Mouse (Mus musculus): ENCODE measurements at regions not wholly inside any gene's neighbourhood (a gene's known extent, or its start where the extent isn't known, plus 50 kb on each side); places are given as distances from the start of the nearest gene placed in this dataset.

DNA sequence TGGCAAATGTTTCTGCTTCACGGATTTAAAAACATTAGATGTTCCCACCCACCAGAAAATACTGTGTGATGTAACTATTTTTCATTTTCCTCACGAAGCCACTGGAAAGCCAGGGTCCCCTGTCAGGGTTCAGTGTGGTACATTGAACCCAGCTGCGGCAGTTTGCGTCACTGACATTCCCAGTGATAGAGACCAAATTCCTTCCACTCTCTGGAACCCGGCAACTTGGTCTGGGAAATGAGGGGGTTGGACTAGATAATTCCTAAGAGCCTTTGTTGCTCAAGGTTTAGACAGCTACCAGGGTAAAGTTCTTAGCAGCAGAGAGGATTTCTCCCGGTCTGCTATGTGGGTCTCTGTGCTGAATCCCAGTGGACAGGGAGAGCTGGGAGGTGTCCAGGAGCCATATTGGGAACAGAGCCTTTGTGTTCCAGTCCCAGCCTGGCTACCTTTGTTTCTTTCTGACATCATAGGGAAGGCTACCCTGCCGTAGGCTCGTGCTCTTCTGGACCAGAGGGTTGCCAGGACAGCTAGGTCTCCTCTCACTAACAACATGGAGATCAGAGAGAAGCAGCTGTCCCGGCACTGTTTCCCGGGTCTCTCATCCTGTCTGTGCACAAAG lies 164.5 kb downstream of the Sec61b start:
- H3K9ac ChIP-seq (ENCODE audit: low read length), result no peak overlapping the region
- no peak overlapping the region for H3K27ac ChIP-seq (replicated peaks; ENCODE audit: low read depth, low read length)
- ATAC-seq (ENCODE audit: insufficient number of reproducible peaks, low FRiP score, low TSS enrichment, low read depth) (no peak), DNase-seq (ENCODE audit: low spot score) (no peak)
- H3K4me3 ChIP-seq (ENCODE audit: low read depth, low read length), result no peak overlapping the region
- no peaks in the 10 kb centered on the region for H3K27me3 ChIP-seq (ENCODE audit: control insufficient read depth, insufficient read depth, low read length)
- no peak overlapping the region for H3K4me2 ChIP-seq (ENCODE audit: low read depth, severe bottlenecking)
- H3K4me1 ChIP-seq (ENCODE audit: control insufficient read depth, insufficient read depth, low read length), result no peaks in the 10 kb centered on the region
- H3K9me3 ChIP-seq (ENCODE audit: control insufficient read depth, low read length), result no peaks in the 10 kb centered on the region
- WGBS, result 85% methylated on average over 10 of the region's 10 CpGs
- H3K36me3 ChIP-seq (ENCODE audit: control insufficient read depth, insufficient read depth, low read length), result no peaks in the 10 kb centered on the region

DNA sequence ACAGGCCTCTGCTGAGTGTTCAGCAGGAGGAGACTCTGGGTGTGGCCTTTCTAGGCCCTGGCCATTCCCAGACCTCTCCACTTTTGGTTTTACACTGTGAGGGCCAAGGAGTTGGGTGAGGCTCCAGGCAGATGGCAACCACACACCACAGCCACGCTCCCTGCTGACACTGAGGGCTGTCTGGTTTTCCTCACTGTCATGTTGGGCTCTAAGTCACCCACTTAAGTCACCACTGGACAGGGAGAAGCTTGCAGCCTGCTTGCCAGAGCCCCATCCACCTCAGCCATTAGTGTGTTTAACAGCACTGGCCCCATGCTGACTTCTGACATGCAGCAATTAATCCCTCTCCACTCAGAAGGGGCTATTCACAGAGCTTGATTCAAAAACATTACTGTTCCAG lies 170.6 kb downstream of the Sec61b start:
- H3K27ac ChIP-seq (replicated peaks; ENCODE audit: low read depth, low read length), result peak overlapping the region; percentile 31
- DNase-seq (ENCODE audit: low spot score), result peak; percentile 61
- WGBS, result 4% methylated on average over 1 of the region's 1 CpGs

DNA sequence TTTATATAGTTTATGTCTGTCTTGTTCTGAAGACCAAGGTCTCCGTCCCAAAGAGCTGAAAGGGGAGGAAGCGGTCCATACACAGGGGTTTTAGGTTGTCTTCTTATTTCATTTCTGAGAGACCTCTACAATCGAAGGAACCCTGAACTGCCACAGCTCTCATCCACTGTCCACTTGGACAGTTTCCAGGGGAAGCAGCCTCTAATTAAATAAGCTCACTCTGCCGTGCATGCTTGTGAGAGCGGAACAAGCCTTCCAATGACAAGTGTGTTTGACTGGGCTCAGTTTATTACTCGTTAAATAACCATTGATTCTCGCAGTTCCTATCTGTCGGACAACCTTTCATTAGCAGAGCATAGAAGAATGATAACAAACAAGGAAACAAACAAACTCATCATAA lies 174.2 kb downstream of the Sec61b start:
- WGBS, result 56% methylated on average over 8 of the region's 8 CpGs
- ATAC-seq (ENCODE audit: insufficient number of reproducible peaks, low FRiP score, low TSS enrichment, low read depth), result no peak
- no peak for DNase-seq (ENCODE audit: low spot score)

More for the DNA sequence above, 170.6 kb downstream of the Sec61b start:
- H3K36me3 ChIP-seq (ENCODE audit: control insufficient read depth, insufficient read depth, low read length), result no peaks in the 10 kb centered on the region
- H3K4me1 ChIP-seq (ENCODE audit: control insufficient read depth, insufficient read depth, low read length), result peaks cover 8% of the 10 kb centered on the region
- H3K4me3 ChIP-seq (ENCODE audit: low read depth, low read length), result no peak overlapping the region
- no peak overlapping the region for H3K4me2 ChIP-seq (ENCODE audit: low read depth, severe bottlenecking)
- peak; percentile 82 for ATAC-seq (ENCODE audit: insufficient number of reproducible peaks, low FRiP score, low TSS enrichment, low read depth)
- no peaks in the 10 kb centered on the region for H3K9me3 ChIP-seq (ENCODE audit: control insufficient read depth, low read length)
- H3K9ac ChIP-seq (ENCODE audit: low read length), result peak overlapping the region; percentile 8; the same call in 1 of the 2 replicates
- H3K27me3 ChIP-seq (ENCODE audit: control insufficient read depth, insufficient read depth, low read length), result no peaks in the 10 kb centered on the region

DNA sequence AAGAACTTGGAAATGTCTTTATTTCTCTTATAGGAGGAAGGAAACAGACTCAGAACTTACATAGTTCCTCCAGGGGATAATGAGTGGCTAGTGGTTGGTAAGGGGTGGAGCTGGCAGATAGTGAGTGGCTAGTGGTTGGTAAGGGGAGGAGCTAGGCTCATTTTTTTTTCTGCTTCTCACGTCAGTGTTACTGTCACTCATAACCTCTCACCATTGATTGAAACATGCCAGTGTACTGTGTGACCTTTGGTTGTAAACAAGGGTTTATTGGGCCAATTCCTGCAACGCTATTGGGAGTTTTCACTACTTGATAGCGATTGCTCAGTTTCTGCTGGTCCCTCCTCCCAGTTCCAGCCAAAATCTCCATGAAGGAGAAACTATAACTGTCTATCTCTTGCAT lies 175.5 kb downstream of the Sec61b start:
- WGBS, result 69% methylated on average over 3 of the region's 3 CpGs
- no peaks in the 10 kb centered on the region for H3K36me3 ChIP-seq (ENCODE audit: control insufficient read depth, insufficient read depth, low read length)
- ATAC-seq (ENCODE audit: insufficient number of reproducible peaks, low FRiP score, low TSS enrichment, low read depth) (no peak), DNase-seq (ENCODE audit: low spot score) (no peak)
- H3K4me3 ChIP-seq (ENCODE audit: low read depth, low read length), result no peak overlapping the region
- H3K27ac ChIP-seq (replicated peaks; ENCODE audit: low read depth, low read length), result no peak overlapping the region
- peaks cover 11% of the 10 kb centered on the region for H3K4me1 ChIP-seq (ENCODE audit: control insufficient read depth, insufficient read depth, low read length)
- H3K4me2 ChIP-seq (ENCODE audit: low read depth, severe bottlenecking), result no peak overlapping the region
- no peak overlapping the region for H3K9ac ChIP-seq (ENCODE audit: low read length)
- H3K9me3 ChIP-seq (ENCODE audit: control insufficient read depth, low read length), result no peaks in the 10 kb centered on the region
- H3K27me3 ChIP-seq (ENCODE audit: control insufficient read depth, insufficient read depth, low read length), result no peaks in the 10 kb centered on the region

More for the DNA sequence above, 174.2 kb downstream of the Sec61b start:
- no peak overlapping the region for H3K4me2 ChIP-seq (ENCODE audit: low read depth, severe bottlenecking)
- no peak overlapping the region for H3K4me3 ChIP-seq (ENCODE audit: low read depth, low read length)
- no peak overlapping the region for H3K27ac ChIP-seq (replicated peaks; ENCODE audit: low read depth, low read length)
- peaks cover 14% of the 10 kb centered on the region for H3K4me1 ChIP-seq (ENCODE audit: control insufficient read depth, insufficient read depth, low read length)
- H3K27me3 ChIP-seq (ENCODE audit: control insufficient read depth, insufficient read depth, low read length), result no peaks in the 10 kb centered on the region
- H3K9me3 ChIP-seq (ENCODE audit: control insufficient read depth, low read length), result no peaks in the 10 kb centered on the region
- H3K36me3 ChIP-seq (ENCODE audit: control insufficient read depth, insufficient read depth, low read length), result no peaks in the 10 kb centered on the region
- H3K9ac ChIP-seq (ENCODE audit: low read length), result no peak overlapping the region

DNA sequence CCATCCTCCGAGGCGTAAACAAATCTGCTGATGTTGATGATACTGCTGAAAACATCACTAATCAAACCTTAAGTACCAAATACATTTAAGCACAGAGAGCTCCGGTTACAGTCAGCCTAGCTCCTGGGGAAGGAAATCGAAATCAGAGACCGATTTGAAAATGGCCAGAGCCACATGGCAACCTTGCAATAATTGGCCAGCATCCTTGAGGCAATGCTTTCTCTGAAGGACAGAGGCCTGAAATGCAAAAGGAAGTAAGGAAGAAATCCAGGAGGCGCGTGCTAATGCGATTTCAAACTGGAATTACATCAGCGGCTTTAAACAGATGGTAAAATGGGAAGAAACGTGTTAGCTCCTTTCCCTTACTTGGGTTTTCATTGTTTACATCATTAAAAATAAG lies 177.1 kb downstream of the Sec61b start:
- Histone ChIP-seq H3K4me1 (ENCODE audit: control insufficient read depth, insufficient read depth, low read length) (peaks cover 6% of the 10 kb centered on the region; the same call in 1 of the 2 replicates), H3K27ac (replicated peaks; ENCODE audit: low read depth, low read length) (no peak overlapping the region), H3K36me3 (ENCODE audit: control insufficient read depth, insufficient read depth, low read length) (no peaks in the 10 kb centered on the region), H3K4me2 (ENCODE audit: low read depth, severe bottlenecking) (no peak overlapping the region), H3K27me3 (ENCODE audit: control insufficient read depth, insufficient read depth, low read length) (no peaks in the 10 kb centered on the region), H3K9me3 (ENCODE audit: control insufficient read depth, low read length) (no peaks in the 10 kb centered on the region), H3K4me3 (ENCODE audit: low read depth, low read length) (no peak overlapping the region), H3K9ac (ENCODE audit: low read length) (no peak overlapping the region)
- DNase-seq (ENCODE audit: low spot score), result no peak
- WGBS, result 64% methylated on average over 10 of the region's 10 CpGs
- no peak for ATAC-seq (ENCODE audit: insufficient number of reproducible peaks, low FRiP score, low TSS enrichment, low read depth)

DNA sequence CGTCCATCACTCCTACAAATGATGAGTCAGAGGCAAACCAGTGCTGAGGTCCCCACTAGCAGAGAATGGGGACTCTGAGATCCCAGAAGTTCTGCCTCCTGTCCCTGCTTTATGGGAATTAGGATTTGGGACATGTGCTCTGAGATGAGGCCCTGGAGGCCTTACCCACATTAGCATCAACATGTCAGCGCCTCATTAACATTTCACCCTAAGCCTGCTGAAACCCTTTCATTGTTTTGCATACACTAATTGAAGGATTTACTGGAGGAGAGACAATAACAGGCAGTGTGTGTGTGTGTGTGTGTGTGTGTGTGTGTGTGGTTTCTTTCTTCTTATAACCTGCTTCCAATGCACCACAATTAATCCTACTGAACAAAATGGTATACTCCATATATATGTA lies 178.7 kb downstream of the Sec61b start:
- Histone ChIP-seq H3K27me3 (ENCODE audit: control insufficient read depth, insufficient read depth, low read length) (no peaks in the 10 kb centered on the region), H3K9me3 (ENCODE audit: control insufficient read depth, low read length) (no peaks in the 10 kb centered on the region), H3K36me3 (ENCODE audit: control insufficient read depth, insufficient read depth, low read length) (no peaks in the 10 kb centered on the region), H3K4me3 (ENCODE audit: low read depth, low read length) (no peak overlapping the region), H3K4me2 (ENCODE audit: low read depth, severe bottlenecking) (no peak overlapping the region), H3K4me1 (ENCODE audit: control insufficient read depth, insufficient read depth, low read length) (peaks cover 6% of the 10 kb centered on the region; the same call in 1 of the 2 replicates), H3K9ac (ENCODE audit: low read length) (no peak overlapping the region), H3K27ac (replicated peaks; ENCODE audit: low read depth, low read length) (no peak overlapping the region)
- ATAC-seq (ENCODE audit: insufficient number of reproducible peaks, low FRiP score, low TSS enrichment, low read depth) (no peak), DNase-seq (ENCODE audit: low spot score) (no peak)
- 74% methylated on average over 2 of the region's 2 CpGs for whole genome bisulfite sequencing

DNA sequence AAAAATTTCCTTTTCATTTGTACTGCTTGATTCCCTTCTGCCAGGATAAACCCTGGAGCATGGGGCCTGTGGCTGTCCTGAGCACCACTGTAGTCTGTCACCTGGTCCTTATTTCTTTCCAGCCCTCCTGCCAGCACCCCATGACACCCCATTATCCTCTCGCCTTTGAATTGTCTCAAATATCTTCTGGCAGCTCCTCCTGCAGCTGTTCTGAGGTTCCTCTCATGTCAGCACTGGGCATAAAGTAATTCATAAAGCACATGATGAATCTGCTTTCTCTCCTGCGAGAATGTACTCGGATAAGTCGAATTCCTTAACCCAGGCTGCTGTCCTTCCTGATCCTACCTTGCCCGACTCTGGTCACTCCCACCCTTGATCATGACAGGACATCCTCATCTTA lies 195.1 kb downstream of the Sec61b start:
- Histone ChIP-seq H3K36me3 (ENCODE audit: control insufficient read depth, insufficient read depth, low read length) (no peaks in the 10 kb centered on the region), H3K27me3 (ENCODE audit: control insufficient read depth, insufficient read depth, low read length) (no peaks in the 10 kb centered on the region), H3K4me2 (ENCODE audit: low read depth, severe bottlenecking) (no peak overlapping the region), H3K27ac (replicated peaks; ENCODE audit: low read depth, low read length) (no peak overlapping the region), H3K9me3 (ENCODE audit: control insufficient read depth, low read length) (no peaks in the 10 kb centered on the region), H3K9ac (ENCODE audit: low read length) (no peak overlapping the region), H3K4me3 (ENCODE audit: low read depth, low read length) (no peak overlapping the region), H3K4me1 (ENCODE audit: control insufficient read depth, insufficient read depth, low read length) (no peaks in the 10 kb centered on the region)
- 60% methylated on average over 5 of the region's 5 CpGs for WGBS
- DNase-seq (ENCODE audit: low spot score) (no peak), ATAC-seq (ENCODE audit: insufficient number of reproducible peaks, low FRiP score, low TSS enrichment, low read depth) (no peak)

DNA sequence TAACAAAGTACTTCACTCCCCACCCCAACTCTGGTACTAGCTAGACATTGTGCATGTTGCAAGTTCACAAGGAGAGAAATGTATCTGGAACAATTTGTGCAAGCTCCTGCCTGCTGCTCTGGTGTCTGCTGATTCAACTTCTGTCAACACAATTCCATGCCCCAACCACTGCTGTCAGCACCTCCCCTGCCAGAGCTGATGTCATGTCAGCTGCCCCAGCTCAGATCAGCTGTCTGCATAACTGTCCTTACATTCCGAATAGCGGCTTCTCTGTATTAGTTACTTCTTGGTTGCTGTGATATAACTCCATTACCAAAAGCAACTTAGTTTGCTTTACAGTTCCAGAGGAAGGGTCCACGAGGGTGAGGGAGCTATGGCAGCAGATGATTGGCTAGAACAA lies 196.0 kb downstream of the Sec61b start:
- Histone ChIP-seq H3K4me3 (ENCODE audit: low read depth, low read length) (no peak overlapping the region), H3K4me2 (ENCODE audit: low read depth, severe bottlenecking) (no peak overlapping the region), H3K9me3 (ENCODE audit: control insufficient read depth, low read length) (no peaks in the 10 kb centered on the region), H3K36me3 (ENCODE audit: control insufficient read depth, insufficient read depth, low read length) (no peaks in the 10 kb centered on the region), H3K27me3 (ENCODE audit: control insufficient read depth, insufficient read depth, low read length) (no peaks in the 10 kb centered on the region), H3K9ac (ENCODE audit: low read length) (no peak overlapping the region), H3K4me1 (ENCODE audit: control insufficient read depth, insufficient read depth, low read length) (no peaks in the 10 kb centered on the region), H3K27ac (replicated peaks; ENCODE audit: low read depth, low read length) (no peak overlapping the region)
- 69% methylated on average over 3 of the region's 3 CpGs for WGBS
- ATAC-seq (ENCODE audit: insufficient number of reproducible peaks, low FRiP score, low TSS enrichment, low read depth) (no peak), DNase-seq (ENCODE audit: low spot score) (no peak)

DNA sequence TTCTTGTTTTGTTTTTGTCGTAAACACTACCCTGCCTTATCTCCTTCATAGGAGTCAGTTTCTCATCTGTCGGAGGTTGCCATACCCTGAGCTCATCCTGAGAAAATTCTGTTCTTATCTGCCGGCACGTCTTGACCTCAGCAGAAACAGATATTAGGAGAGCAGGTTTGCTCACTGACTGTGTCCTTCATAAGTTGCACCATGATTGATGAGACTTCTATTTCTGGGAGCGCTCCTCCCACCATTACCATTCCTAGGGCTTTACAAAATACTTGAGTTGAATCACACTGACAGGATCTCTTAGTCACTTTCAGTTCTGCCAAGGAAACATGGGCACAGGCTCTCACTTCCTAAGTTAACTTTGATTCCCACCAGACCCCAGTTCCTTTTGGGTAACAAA lies 196.9 kb downstream of the Sec61b start:
- no peak for ATAC-seq (ENCODE audit: insufficient number of reproducible peaks, low FRiP score, low TSS enrichment, low read depth)
- H3K4me2 ChIP-seq (ENCODE audit: low read depth, severe bottlenecking), result no peak overlapping the region
- no peak overlapping the region for H3K9ac ChIP-seq (ENCODE audit: low read length)
- H3K4me3 ChIP-seq (ENCODE audit: low read depth, low read length), result no peak overlapping the region
- H3K4me1 ChIP-seq (ENCODE audit: control insufficient read depth, insufficient read depth, low read length), result no peaks in the 10 kb centered on the region
- no peaks in the 10 kb centered on the region for H3K36me3 ChIP-seq (ENCODE audit: control insufficient read depth, insufficient read depth, low read length)
- WGBS, result 92% methylated on average over 5 of the region's 5 CpGs
- H3K9me3 ChIP-seq (ENCODE audit: control insufficient read depth, low read length), result no peaks in the 10 kb centered on the region
- H3K27me3 ChIP-seq (ENCODE audit: control insufficient read depth, insufficient read depth, low read length), result no peaks in the 10 kb centered on the region
- DNase-seq (ENCODE audit: low spot score), result no peak
- H3K27ac ChIP-seq (replicated peaks; ENCODE audit: low read depth, low read length), result no peak overlapping the region
